Mouse (Mus musculus) heart, adult 2 months (tissue): ENCODE data around the gene Stox2. TPM values are rescaled to one million over a fixed set of nuclear protein-coding genes. Genes with fewer than 3 reads are reported as not detected.

ENCODE experiments used
- DNase-seq, 2 experiments: peaks; one replicate each; pipeline ENCODE4 v3.0.0; 2021
- H3K27ac ChIP-seq: fragments of 200-600 bp; 2 replicates; pipeline ENCODE4 v1.8.1; 2022
- H3K27me3 ChIP-seq: fragments of 200-500 bp; 2 replicates; pipeline ENCODE4 v1.6.1; 2012; ENCODE audit warnings: mild to moderate bottlenecking, low read length, inconsistent platforms, mixed read lengths; ENCODE audit not compliant: control insufficient read depth, insufficient read depth
- H3K36me3 ChIP-seq: fragments of 200-500 bp; 2 replicates; pipeline ENCODE4 v1.6.1; 2012; ENCODE audit warnings: low read length, inconsistent platforms; ENCODE audit not compliant: control insufficient read depth, insufficient read depth
- H3K4me1 ChIP-seq: fragments of 200-500 bp; 2 replicates; pipeline ENCODE4 v1.6.1; 2011; ENCODE audit warnings: low read length; ENCODE audit not compliant: control insufficient read depth, insufficient read depth
- H3K4me3 ChIP-seq: fragments of 200-600 bp; 2 replicates; pipeline ENCODE4 v1.8.1; 2022
- H3K79me2 ChIP-seq: fragments of 200-500 bp; replicated peaks from 2 replicates; pipeline ENCODE4 v1.6.1; 2012; ENCODE audit warnings: mild to moderate bottlenecking, inconsistent platforms, low read length, moderate library complexity, mixed read lengths; ENCODE audit not compliant: control insufficient read depth, insufficient read depth
- H3K9ac ChIP-seq: fragments of 200-500 bp; 2 replicates; pipeline ENCODE4 v1.6.1; 2012; ENCODE audit warnings: low read depth, mild to moderate bottlenecking, control low read depth, inconsistent platforms, low read length, mixed read lengths
- CTCF ChIP-seq: fragments of 200-600 bp; IDR thresholded peaks from 2 replicates; pipeline ENCODE4 v1.8.1; 2022; ENCODE audit warnings: antibody characterized with exemption, mild to moderate bottlenecking, moderate library complexity
- EP300 ChIP-seq: fragments of 200-500 bp; IDR thresholded peaks from 2 replicates; pipeline ENCODE4 v1.6.1; 2011; ENCODE audit warnings: low read depth, low read length, control low read depth; ENCODE audit not compliant: insufficient read depth
- POLR2A ChIP-seq: fragments of 200-500 bp; IDR thresholded peaks from 2 replicates; pipeline ENCODE4 v1.6.1; 2011; ENCODE audit warnings: mild to moderate bottlenecking, low read depth, low read length, control low read depth; ENCODE audit not compliant: insufficient read depth
- WGBS: fragments of 180-500 bp; shearing (Covaris S2); methylation state at CpG from one replicate; pipeline ENCODE4 v1.1.7; 2018; 5-methylcytosine and 5-hydroxymethylcytosine counted together
- intact Hi-C: fragments of 180-260 bp; cut with DNase I; formaldehyde crosslinking; loops from one replicate; pipeline ENCODE4 v1.15.1; 2025
- polyA plus RNA-seq: library from polyadenylated mRNA; depleted of rRNA; stranded (reverse); fragments of >200 nt; gene quantifications from 2 replicates; pipeline ENCODE4 v1.2.3, GENCODE M21; 2012
- total RNA-seq, 2 experiments: library from RNA; stranded (reverse); gene quantifications; 2 replicates each; pipeline ENCODE4 v1.2.3; 2021

Stox2 gene
- total and polyA plus RNA-seq, 3 experiments: 2.6 to 11.3 (median 10.1) TPM

GRCm38 (mm10) chr8:47193321-47193996, 252.7 kb downstream of the Stox2 start:
- intact Hi-C loops: no loop called here
- Histone ChIP-seq H3K27me3 (no peaks in the 10 kb centered on the region), H3K9ac (no peak overlapping the region), H3K4me1 (no peaks in the 10 kb centered on the region), H3K36me3 (no peaks in the 10 kb centered on the region), H3K27ac (no peak overlapping the region), H3K79me2 (no peaks in the 10 kb centered on the region), H3K4me3 (no peak overlapping the region)
- no peak for DNase-seq
- TF ChIP-seq EP300 (no peak), CTCF (no peak), POLR2A (no peak)
- 89% methylated on average over 29 of the region's 29 CpGs for WGBS

- H3K27ac ChIP-seq: no peak overlapping the region
- no peak overlapping the region for H3K4me3 ChIP-seq
- TF ChIP-seq EP300 (no peak), CTCF (no peak), POLR2A (no peak)
- H3K9ac ChIP-seq: no peak overlapping the region
- 81% methylated on average over 18 of the region's 18 CpGs for WGBS
- peak; percentile 61 for DNase-seq
- no peaks in the 10 kb centered on the region for H3K36me3 ChIP-seq
- intact Hi-C loops: no loop called here
- no peaks in the 10 kb centered on the region for H3K4me1 ChIP-seq
- H3K27me3 ChIP-seq: no peaks in the 10 kb centered on the region
- H3K79me2 ChIP-seq: no peaks in the 10 kb centered on the region
These were observed 254.5 kb downstream of the Stox2 start for GRCm38 (mm10) chr8:47191444-47192365.

- no peaks in the 10 kb centered on the region for H3K79me2 ChIP-seq
- no peaks in the 10 kb centered on the region for H3K27me3 ChIP-seq
- no peak overlapping the region for H3K9ac ChIP-seq
- peaks cover 2% of the 10 kb centered on the region for H3K36me3 ChIP-seq
- no peak overlapping the region for H3K4me3 ChIP-seq
- peaks cover 4% of the 10 kb centered on the region for H3K4me1 ChIP-seq
- no peak for TF ChIP-seq POLR2A
- TF ChIP-seq EP300: no peak
- TF ChIP-seq CTCF: no peak
- H3K27ac ChIP-seq: no peak overlapping the region
- intact Hi-C loops: no loop called here
- DNase-seq: no peak
- WGBS: 80% methylated on average over 6 of the region's 6 CpGs
These were observed 260.8 kb downstream of the Stox2 start for GRCm38 (mm10) chr8:47185396-47185795.

GRCm38 (mm10) chr8:47182771-47183558, 263.2 kb downstream of the Stox2 start:
- DNase-seq: no peak
- WGBS: 70% methylated on average over 6 of the region's 6 CpGs

GRCm38 (mm10) chr8:47182292-47182691, 263.9 kb downstream of the Stox2 start:
- peak in 1 of 2 experiments; percentile 3 for DNase-seq
- H3K27me3 ChIP-seq: no peaks in the 10 kb centered on the region
- no peak overlapping the region for H3K27ac ChIP-seq
- H3K4me3 ChIP-seq: no peak overlapping the region
- WGBS: 64% methylated on average over 4 of the region's 4 CpGs
- peaks cover 4% of the 10 kb centered on the region for H3K4me1 ChIP-seq
- peaks cover 2% of the 10 kb centered on the region for H3K36me3 ChIP-seq
- TF ChIP-seq POLR2A (no peak), CTCF (no peak), EP300 (no peak)
- no peaks in the 10 kb centered on the region for H3K79me2 ChIP-seq
- H3K9ac ChIP-seq: no peak overlapping the region
- intact Hi-C loops: loop anchor here (5.0 kb wide), 1 partner anchor 190 kb away; no protein-coding TSS in a partner anchor

More at GRCm38 (mm10) chr8:47182771-47183558, 263.2 kb downstream of the Stox2 start:
- H3K27me3 ChIP-seq: no peaks in the 10 kb centered on the region
- H3K27ac ChIP-seq: no peak overlapping the region
- intact Hi-C loops: loop anchor here (5.0 kb wide), 1 partner anchor 189 kb away; no protein-coding TSS in a partner anchor
- peaks cover 2% of the 10 kb centered on the region for H3K36me3 ChIP-seq
- no peak overlapping the region for H3K4me3 ChIP-seq
- no peaks in the 10 kb centered on the region for H3K79me2 ChIP-seq
- H3K4me1 ChIP-seq: peaks cover 4% of the 10 kb centered on the region
- TF ChIP-seq CTCF (no peak), POLR2A (no peak), EP300 (no peak)
- H3K9ac ChIP-seq: no peak overlapping the region
